Mouse (Mus musculus): ENCODE results near the gene Pdzd8. TPM values are rescaled to one million over a fixed set of nuclear protein-coding genes. Genes with fewer than 3 reads are reported as not detected.

Gene Pdzd8
- polyA plus RNA-seq (2012; rRNA removed), result 10.0 and 12.3 TPM in 2 replicates

DNA sequence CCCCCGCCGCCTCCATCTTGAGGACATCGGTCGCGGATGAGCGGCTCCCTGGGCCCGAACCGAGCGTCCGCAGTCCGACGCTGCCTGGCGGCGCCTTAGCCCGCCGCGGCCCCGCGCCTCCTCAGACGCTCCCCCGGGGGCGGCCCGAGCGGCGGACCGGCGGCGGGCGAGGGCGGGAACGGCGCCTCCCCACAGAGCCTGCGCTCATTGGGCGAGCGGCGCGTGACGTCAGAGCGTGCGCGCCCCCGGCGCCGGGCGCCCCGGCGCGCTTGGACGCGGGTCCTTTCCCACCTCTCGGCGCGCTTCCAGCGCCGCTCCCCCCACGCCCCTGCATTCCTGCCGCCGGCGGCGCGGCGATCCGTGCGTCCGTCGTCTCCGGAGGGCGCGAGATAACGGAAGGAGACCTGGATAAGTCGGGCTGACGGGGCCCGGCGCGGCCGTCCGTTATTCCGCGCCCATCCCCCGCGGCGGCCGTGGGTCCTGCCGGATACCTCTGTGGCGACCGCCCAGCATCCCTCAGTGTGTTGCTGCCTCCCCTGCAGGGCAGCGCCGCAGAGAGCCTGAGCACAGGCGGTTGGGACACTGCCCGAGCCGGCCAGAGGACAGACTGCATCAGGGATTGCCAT is at the start of gene Pdzd8:
Gene Pdzd8 (minus strand): TSS at position 123 of the 626 bp plus-strand sequence.
- DNase-seq, result peak; percentile 88

DNA sequence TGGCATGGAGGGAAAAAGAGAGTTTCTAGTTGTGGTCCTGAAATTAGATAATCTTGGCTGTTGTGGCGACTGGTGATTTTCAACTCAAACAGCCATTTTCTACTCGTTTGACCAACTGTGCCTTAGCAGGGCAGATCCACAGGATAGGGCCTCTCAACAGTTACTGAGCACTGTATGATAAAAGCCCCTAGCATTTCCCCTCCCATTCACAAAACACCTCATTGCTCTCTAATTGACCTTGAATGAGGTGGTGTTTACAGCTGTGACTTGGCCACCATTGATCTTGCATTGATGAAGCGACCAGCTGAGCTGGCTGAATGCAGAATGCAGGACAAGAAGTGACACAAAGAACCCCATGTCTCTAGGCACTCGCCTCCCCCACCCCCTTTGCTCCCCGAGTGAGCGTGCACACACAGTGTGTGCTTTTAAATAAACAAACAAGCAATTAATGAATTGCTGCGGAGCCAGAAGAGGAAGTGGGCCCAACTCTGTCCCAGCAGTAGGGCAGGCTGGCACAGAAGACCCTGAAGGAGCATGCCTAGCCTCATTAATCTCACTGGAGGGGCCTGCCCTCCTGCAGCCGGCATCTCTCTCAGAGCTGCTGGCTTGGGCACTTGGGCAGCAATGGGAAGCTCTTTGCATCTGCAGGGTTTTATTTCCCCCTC is 48.3 kb upstream of the Pdzd8 start:
- Histone ChIP-seq H3K4me1 (ENCODE audit: control insufficient read depth, insufficient read depth, low read length) (no peaks in the 10 kb centered on the region), H3K4me3 (replicated peaks; ENCODE audit: extremely low read depth, low read depth, low read length) (no peak overlapping the region)
- no peak for DNase-seq
- 37% methylated on average over 8 of the region's 8 CpGs for WGBS
- no peak for TF ChIP-seq CTCF (IDR thresholded peaks at IDR 0.05; ENCODE audit: insufficient read depth, low read length)
- TF ChIP-seq POLR2A (IDR thresholded peaks at IDR 0.05; ENCODE audit: borderline replicate concordance, extremely low read depth, low read depth, low read length), result no peak

More for the DNA sequence above, at the start of gene Pdzd8:
- TF ChIP-seq POLR2A (IDR thresholded peaks at IDR 0.05; ENCODE audit: borderline replicate concordance, extremely low read depth, low read depth, low read length) (peak; percentile 29; the same call in 1 of the 2 replicates), CTCF (IDR thresholded peaks at IDR 0.05; ENCODE audit: insufficient read depth, low read length) (no peak)
- Histone ChIP-seq H3K4me3 (replicated peaks; ENCODE audit: extremely low read depth, low read depth, low read length) (peak within 1 kb of the TSS; percentile 91), H3K4me1 (ENCODE audit: control insufficient read depth, insufficient read depth, low read length) (no peaks in the 10 kb centered on the region; the same call in 1 of the 2 replicates)
- 1% methylated on average over 85 of the region's 91 CpGs for WGBS

- peak; percentile 17 for DNase-seq
- Histone ChIP-seq H3K4me3 (replicated peaks; ENCODE audit: extremely low read depth, low read depth, low read length) (no peak overlapping the region), H3K4me1 (ENCODE audit: control insufficient read depth, insufficient read depth, low read length) (no peaks in the 10 kb centered on the region)
- 13% methylated on average over 15 of the region's 15 CpGs for WGBS
- peak; percentile 19; the same call in 1 of the 2 replicates for TF ChIP-seq CTCF (IDR thresholded peaks at IDR 0.05; ENCODE audit: insufficient read depth, low read length)
- no peak for TF ChIP-seq POLR2A (IDR thresholded peaks at IDR 0.05; ENCODE audit: borderline replicate concordance, extremely low read depth, low read depth, low read length)
These were observed 43.4 kb upstream of the Pdzd8 start for GRCm38 (mm10) chr19:59388847-59389606.

DNA sequence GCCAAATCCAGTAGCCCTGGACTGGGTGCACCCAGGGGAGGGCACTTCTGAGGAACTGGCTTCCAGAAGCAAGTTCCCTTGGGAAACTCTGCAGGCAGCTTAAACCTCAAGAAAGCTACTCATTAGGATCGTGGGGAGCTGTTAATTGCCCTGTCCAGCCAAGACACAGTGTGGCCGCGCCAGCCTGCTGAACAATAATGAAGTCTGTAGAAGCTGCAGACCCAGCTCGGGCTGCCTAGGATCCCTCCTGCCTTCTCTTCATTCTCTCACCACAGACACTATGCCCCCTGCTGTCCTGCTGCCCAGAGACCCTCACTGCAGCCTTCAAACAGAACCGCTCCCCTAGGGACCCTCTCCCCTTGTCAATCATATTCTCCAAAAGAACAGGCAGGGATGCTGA is 42.8 kb upstream of the Pdzd8 start:
- WGBS, result 26% methylated on average over 5 of the region's 5 CpGs
- TF ChIP-seq CTCF (IDR thresholded peaks at IDR 0.05; ENCODE audit: insufficient read depth, low read length), result no peak
- TF ChIP-seq POLR2A (IDR thresholded peaks at IDR 0.05; ENCODE audit: borderline replicate concordance, extremely low read depth, low read depth, low read length), result no peak
- no peak for DNase-seq
- no peaks in the 10 kb centered on the region for H3K4me1 ChIP-seq (ENCODE audit: control insufficient read depth, insufficient read depth, low read length)
- H3K4me3 ChIP-seq (replicated peaks; ENCODE audit: extremely low read depth, low read depth, low read length), result no peak overlapping the region

DNA sequence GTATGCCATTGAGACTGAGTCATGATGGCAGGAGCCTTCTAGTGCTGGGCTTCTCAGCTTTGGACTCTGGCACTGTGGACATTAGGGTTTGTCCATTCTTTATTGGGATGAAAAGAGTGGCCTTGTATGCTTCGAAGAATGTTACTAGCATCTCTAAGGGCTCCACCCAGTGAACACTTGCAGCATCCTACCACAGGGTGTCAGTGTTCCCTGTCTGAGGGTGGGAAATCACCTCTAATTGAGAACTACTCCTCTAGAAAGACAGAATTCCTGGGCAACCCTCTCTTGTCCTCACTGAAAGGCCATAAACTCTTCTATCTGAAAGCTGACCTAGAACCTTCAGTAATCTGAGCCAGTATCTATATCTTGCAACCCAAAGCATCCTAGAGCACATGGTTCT is 41.6 kb upstream of the Pdzd8 start:
- DNase-seq, result no peak
- no peaks in the 10 kb centered on the region for H3K4me1 ChIP-seq (ENCODE audit: control insufficient read depth, insufficient read depth, low read length)
- TF ChIP-seq CTCF (IDR thresholded peaks at IDR 0.05; ENCODE audit: insufficient read depth, low read length) (peak; percentile 24), POLR2A (IDR thresholded peaks at IDR 0.05; ENCODE audit: borderline replicate concordance, extremely low read depth, low read depth, low read length) (no peak)
- H3K4me3 ChIP-seq (replicated peaks; ENCODE audit: extremely low read depth, low read depth, low read length), result no peak overlapping the region
- WGBS, result 38% methylated on average over 1 of the region's 1 CpGs

DNA sequence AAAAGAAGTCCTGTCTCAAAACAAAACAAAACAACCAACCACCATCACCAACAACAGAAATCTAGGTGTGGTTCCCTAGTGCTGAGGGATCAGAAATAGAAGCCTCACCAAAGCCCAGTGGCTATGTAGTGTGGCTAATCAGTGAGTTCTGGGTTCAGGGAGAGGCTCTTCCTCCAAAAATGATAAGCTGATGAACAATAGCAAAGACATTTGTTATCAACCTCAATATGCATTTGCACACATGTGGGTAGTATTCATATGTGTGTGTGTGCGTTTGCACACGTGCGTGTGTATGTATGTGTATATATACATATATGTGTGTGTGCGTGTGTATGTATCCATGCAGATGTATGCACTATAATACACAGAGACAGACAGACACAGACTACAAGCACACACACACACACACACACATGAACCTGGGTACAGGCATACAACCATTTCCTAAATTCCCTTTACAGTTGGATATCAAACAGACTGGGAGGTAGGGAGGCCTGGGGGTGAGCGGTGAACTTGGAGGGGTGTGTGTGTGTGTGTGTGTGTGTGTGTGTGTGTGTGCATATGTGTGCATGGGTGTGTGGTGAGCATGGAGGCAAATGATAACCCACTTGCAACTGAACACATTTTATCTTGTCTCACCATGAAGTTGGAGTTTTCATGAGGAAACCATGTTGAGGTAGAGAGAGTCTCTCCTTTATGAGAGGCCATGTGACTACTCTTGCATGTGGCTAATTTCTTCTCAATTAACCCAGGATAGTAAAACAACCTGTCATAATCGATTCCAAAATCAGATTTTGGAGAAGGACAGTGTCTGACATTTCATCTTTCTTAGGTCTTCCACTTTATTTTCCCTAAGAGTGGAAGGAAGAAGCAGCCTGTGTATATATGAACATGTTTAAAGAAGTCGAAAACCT is 39.3 kb upstream of the Pdzd8 start:
- Histone ChIP-seq H3K4me1 (ENCODE audit: control insufficient read depth, insufficient read depth, low read length) (no peaks in the 10 kb centered on the region), H3K4me3 (replicated peaks; ENCODE audit: extremely low read depth, low read depth, low read length) (no peak overlapping the region)
- no peak for TF ChIP-seq POLR2A (IDR thresholded peaks at IDR 0.05; ENCODE audit: borderline replicate concordance, extremely low read depth, low read depth, low read length)
- no peak for TF ChIP-seq CTCF (IDR thresholded peaks at IDR 0.05; ENCODE audit: insufficient read depth, low read length)
- DNase-seq, result no peak
- WGBS, result 88% methylated on average over 7 of the region's 7 CpGs

DNA sequence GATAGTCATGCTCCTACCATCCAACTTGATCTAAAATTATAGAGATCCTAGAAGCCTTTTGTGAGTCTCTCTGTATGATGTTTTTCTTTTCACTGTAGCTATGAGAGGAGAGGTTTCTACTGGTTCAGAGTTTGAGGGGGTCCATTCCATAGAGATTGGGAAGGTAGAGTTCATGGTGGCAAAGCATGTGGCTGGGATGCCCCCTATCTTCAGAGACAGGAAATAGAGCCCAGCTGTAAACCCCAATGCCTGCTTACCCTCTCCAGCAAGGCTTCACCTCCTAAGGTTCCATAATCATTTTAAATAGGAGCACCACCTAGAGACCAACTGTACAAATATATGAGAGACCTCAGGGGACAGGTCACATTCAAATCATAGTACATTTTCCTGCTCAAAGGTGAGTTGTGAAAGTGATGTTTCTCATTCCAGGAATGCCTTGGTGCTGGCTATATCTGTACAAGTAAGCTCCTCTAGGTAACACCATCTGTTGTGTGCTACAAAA is 36.9 kb upstream of the Pdzd8 start:
- TF ChIP-seq POLR2A (IDR thresholded peaks at IDR 0.05; ENCODE audit: borderline replicate concordance, extremely low read depth, low read depth, low read length) (no peak), CTCF (IDR thresholded peaks at IDR 0.05; ENCODE audit: insufficient read depth, low read length) (no peak)
- no peak overlapping the region for H3K4me3 ChIP-seq (replicated peaks; ENCODE audit: extremely low read depth, low read depth, low read length)
- no peak for DNase-seq
- no peaks in the 10 kb centered on the region for H3K4me1 ChIP-seq (ENCODE audit: control insufficient read depth, insufficient read depth, low read length)

DNA sequence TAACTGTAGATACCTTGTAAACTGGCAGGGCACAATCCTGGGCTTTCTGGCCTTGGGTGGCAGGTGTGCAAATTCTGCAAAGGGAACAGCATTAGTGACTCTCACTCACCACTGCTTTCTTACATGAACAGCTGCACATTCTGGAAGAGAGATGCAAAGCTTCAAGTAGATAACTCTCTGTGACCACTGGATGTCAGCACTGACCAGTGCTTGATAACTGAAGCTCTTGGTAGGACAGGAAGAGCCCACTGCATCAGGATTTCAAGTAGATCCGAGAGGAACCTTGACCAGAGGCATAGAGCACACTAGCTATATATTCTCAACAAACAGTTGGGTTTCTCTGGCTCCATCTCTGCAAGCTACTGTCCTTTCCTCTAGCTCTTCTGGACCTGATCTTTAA is 34.4 kb upstream of the Pdzd8 start:
- DNase-seq, result no peak
- Histone ChIP-seq H3K4me3 (replicated peaks; ENCODE audit: extremely low read depth, low read depth, low read length) (no peak overlapping the region), H3K4me1 (ENCODE audit: control insufficient read depth, insufficient read depth, low read length) (no peaks in the 10 kb centered on the region)
- TF ChIP-seq POLR2A (IDR thresholded peaks at IDR 0.05; ENCODE audit: borderline replicate concordance, extremely low read depth, low read depth, low read length), result no peak
- no peak for TF ChIP-seq CTCF (IDR thresholded peaks at IDR 0.05; ENCODE audit: insufficient read depth, low read length)
- WGBS, result 24% methylated on average over 1 of the region's 1 CpGs

Measured in lung, adult 2 months (tissue).